Mouse (Mus musculus): ENCODE results near the gene Sgsh. TPM values are rescaled to one million over a fixed set of nuclear protein-coding genes. Genes with fewer than 3 reads are reported as not detected.
"Not testable (repeated sequence)": the region's sequence is repeated elsewhere in the genome, so short reads cannot be mapped to it uniquely, and the experiment has no call there.

The Sgsh gene
- polyA plus RNA-seq, 1 experiment, result 41.9 TPM

DNA sequence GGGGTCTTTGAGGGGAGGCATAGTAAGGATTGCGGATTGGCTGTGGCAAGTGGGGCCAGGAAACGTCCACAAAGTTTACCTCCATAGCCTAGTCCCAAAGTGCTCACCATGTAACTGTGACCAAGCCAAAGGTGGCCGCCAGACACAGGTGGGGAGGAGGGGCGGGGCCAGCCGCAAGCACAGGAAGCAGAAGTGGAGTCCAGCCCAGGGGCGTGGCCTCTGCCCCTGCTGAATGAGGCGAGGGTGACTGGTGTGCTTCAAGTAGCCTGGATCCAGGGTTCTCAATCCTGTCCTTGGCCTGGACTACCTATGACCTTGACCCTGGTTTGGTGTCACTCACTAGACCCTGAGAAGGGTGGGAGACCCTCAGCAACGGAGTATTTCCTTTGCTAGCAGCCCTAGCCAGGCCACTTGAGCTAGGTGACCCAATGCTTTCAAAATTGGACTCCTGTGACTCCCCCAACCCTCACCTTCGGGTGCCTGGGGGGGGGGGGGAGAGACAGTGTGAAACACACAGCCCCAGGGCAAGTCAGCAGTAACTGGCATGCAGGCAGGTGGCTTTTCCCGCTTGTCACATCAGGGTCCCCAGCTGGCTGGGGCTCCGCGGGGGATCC, 36.8 kb upstream of the Sgsh start:
- Histone ChIP-seq H3K4me3 (ENCODE audit: insufficient read depth, low read length) (peak overlapping the region; percentile 16), H3K4me1 (ENCODE audit: control insufficient read depth, insufficient read depth, low read length) (peaks cover 32% of the 10 kb centered on the region), H3K27ac (ENCODE audit: insufficient read depth, low read depth, low read length) (peak overlapping the region; percentile 90)
- TF ChIP-seq POLR2A (IDR thresholded peaks at IDR 0.05; ENCODE audit: borderline replicate concordance, low read depth, low read length) (no peak), CTCF (IDR thresholded peaks at IDR 0.05; ENCODE audit: low read depth, low read length) (no peak)

DNA sequence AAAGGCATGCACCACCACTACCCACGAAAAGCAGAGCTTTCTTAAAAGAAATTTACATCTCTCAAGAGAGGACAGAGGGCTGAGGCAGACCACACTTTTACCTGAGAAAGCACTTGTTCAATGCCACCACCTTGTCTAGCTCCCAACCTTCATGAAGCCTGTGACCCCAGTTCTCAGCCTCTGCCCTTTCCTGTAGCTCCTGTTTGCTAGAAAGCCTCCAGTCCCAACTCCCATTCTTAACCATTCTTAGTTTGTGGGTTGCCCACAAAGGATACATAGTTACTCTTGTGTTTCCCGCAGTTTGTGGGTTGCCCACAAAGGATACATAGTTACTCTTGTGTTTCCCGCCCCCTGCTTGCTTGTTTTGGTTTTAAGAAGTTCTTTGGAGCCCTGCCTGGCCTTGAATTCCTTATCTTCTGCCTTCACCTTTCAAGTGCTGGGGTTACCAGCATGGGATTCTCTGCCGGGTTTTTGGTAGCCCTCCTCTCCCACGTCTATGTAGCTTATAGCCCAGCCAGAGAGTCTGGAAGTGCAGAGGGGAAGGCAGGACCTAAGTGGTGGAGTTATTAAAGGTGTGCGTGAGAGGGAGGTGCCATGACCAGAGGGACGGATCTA, 36.2 kb upstream of the Sgsh start:
- TF ChIP-seq POLR2A (IDR thresholded peaks at IDR 0.05; ENCODE audit: borderline replicate concordance, low read depth, low read length) (no peak), CTCF (IDR thresholded peaks at IDR 0.05; ENCODE audit: low read depth, low read length) (no peak)

DNA sequence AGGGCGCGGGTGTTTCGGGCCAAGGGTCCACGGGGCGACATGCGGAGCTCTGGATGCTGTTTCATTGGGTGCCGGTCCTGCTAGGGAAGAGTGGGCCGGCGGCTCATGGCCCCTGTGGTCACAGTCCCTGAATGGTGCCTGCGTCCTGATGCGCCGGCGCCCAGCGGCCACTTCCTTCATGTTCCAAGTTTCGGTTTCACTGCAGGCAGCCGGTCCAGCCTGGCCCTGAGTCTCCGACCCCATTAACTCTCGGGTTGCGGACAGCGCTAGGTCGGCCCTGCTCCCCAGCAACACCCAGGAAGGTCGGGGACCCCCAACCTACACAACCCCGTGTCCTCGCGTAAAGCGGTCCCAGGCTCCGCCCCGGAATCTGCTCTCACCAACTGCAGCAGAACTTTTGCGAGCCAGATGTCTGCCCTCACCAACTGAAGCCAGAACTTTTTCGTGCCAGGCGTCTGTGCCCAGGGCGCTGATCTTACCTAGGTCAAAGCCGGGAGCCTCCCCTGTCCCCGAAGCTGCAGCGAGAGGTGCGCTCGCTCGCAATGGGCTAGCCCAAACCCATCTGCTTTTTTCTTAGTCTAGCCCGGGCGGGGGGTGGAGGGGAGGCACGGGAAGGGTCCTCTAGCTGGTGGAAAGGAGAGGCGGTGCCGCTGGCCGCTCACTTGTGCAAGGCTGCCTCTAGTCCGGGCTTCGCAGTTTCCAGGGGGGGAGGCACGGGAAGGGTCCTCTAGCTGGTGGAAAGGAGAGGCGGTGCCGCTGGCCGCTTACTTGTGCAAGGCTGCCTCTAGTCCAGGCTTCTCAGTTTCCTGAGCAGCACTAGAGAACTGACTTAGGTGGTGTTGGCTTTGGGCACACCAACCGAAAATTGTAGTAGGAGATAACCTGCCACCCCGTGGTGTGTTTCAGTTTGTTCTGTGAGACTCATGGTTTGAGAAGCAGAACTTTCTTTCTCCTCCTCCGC, 35.2 kb upstream of the Sgsh start:
- Histone ChIP-seq H3K4me1 (ENCODE audit: control insufficient read depth, insufficient read depth, low read length) (peaks cover 32% of the 10 kb centered on the region), H3K27ac (ENCODE audit: insufficient read depth, low read depth, low read length) (peak overlapping the region; percentile 90), H3K4me3 (ENCODE audit: insufficient read depth, low read length) (peak overlapping the region; percentile 85)
- no peak for TF ChIP-seq CTCF (IDR thresholded peaks at IDR 0.05; ENCODE audit: low read depth, low read length)
- no peak for TF ChIP-seq POLR2A (IDR thresholded peaks at IDR 0.05; ENCODE audit: borderline replicate concordance, low read depth, low read length)

More for the DNA sequence above, 36.2 kb upstream of the Sgsh start:
- Histone ChIP-seq H3K27ac (ENCODE audit: insufficient read depth, low read depth, low read length) (peak overlapping the region; percentile 90), H3K4me1 (ENCODE audit: control insufficient read depth, insufficient read depth, low read length) (peaks cover 32% of the 10 kb centered on the region), H3K4me3 (ENCODE audit: insufficient read depth, low read length) (peak overlapping the region; percentile 85)

DNA sequence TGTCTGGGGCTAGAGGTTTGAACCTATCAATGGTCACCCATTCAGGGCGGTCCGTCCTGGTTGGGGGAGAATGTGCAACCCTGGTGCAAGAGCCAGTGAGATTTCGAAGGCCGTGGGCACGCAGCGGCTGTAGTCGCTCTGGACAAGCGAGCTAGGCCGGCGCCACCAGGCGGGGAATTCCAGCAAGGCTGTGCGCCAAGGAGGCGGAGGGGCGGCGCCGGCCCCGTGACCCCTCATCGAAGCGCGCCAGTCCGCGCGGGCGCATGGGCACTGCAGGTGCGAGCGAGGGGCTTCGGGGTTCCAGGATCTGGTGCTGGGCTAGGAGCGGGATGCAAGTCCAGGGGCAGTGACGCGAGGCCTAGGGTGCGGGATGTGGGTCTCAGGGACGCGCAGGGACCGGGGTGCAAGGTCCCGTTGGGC, 34.5 kb upstream of the Sgsh start:
- Histone ChIP-seq H3K4me3 (ENCODE audit: insufficient read depth, low read length) (peak overlapping the region; percentile 85), H3K4me1 (ENCODE audit: control insufficient read depth, insufficient read depth, low read length) (peaks cover 37% of the 10 kb centered on the region), H3K27ac (ENCODE audit: insufficient read depth, low read depth, low read length) (peak overlapping the region; percentile 90)
- TF ChIP-seq CTCF (IDR thresholded peaks at IDR 0.05; ENCODE audit: low read depth, low read length), result no peak
- no peak for TF ChIP-seq POLR2A (IDR thresholded peaks at IDR 0.05; ENCODE audit: borderline replicate concordance, low read depth, low read length)

DNA sequence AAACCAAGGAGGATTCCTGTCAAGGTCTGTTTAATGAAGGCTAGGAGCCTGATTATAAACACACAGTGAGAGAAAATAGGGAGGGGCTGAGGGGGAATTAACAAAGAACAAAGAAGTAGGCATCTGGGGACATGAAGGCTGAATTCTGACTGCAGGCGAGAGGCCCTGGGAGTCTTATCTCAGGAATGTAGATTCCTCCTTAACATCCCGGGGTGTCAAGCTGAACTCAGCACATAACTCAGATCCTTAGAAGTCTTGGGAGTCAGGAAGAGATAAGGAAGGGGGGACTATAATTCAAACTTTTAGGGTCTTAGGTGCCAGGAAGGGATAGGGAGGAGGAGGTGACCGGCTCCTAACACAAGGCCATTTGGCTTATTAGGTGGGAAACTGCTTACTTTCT, 31.9 kb upstream of the Sgsh start:
- H3K27ac ChIP-seq (ENCODE audit: insufficient read depth, low read depth, low read length); H3K4me3 ChIP-seq (ENCODE audit: insufficient read depth, low read length): not testable (repeated sequence)
- H3K4me1 ChIP-seq (ENCODE audit: control insufficient read depth, insufficient read depth, low read length), result peaks cover 45% of the 10 kb centered on the region

DNA sequence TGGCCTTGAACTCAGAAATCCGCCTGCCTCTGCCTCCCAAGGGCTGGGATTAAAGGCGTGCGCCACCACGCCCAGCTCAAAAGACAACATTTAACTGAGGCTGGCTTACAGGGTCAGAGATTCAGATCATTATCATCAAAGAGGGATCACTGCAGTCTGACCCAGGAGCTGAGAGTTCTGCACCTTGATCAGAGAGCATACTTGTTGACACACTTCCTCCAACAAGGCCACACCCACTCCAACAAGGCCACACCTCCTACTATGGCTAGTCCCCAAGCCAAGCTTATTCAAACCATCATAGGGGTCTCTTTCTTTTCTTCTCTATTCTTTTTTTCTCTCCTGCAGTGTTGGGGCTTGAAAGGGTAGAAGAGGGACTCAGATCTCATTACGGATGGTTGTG, 31.0 kb upstream of the Sgsh start:
- no peak overlapping the region for H3K27ac ChIP-seq (ENCODE audit: insufficient read depth, low read depth, low read length)
- H3K4me1 ChIP-seq (ENCODE audit: control insufficient read depth, insufficient read depth, low read length), result peaks cover 39% of the 10 kb centered on the region
- TF ChIP-seq POLR2A (IDR thresholded peaks at IDR 0.05; ENCODE audit: borderline replicate concordance, low read depth, low read length), result no peak
- no peak for TF ChIP-seq CTCF (IDR thresholded peaks at IDR 0.05; ENCODE audit: low read depth, low read length)

DNA sequence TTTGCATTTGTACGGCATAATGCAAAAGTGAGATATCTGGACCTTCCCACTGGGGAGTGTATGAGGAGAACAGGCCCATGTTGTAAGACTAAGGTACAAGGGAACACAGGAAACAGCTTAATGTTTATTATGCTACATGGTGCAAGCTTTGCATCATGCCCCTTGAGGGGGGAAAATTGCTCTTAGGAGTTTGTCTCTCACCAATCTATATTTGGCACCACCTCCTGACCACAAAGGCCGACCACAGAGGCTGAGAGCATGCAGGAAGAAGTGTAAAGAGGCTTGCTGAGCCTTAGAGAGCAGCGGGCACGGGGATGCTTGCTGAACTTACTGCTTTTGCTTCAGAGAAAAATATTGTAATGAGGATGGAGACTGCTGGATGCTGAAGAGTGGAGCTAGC, 29.6 kb upstream of the Sgsh start:
- TF ChIP-seq CTCF (IDR thresholded peaks at IDR 0.05; ENCODE audit: low read depth, low read length), result no peak
- no peak for TF ChIP-seq POLR2A (IDR thresholded peaks at IDR 0.05; ENCODE audit: borderline replicate concordance, low read depth, low read length)
- H3K27ac ChIP-seq (ENCODE audit: insufficient read depth, low read depth, low read length), result peak overlapping the region; percentile 32

More for the DNA sequence above, 31.0 kb upstream of the Sgsh start:
- H3K4me3 ChIP-seq (ENCODE audit: insufficient read depth, low read length), result no peak overlapping the region

DNA sequence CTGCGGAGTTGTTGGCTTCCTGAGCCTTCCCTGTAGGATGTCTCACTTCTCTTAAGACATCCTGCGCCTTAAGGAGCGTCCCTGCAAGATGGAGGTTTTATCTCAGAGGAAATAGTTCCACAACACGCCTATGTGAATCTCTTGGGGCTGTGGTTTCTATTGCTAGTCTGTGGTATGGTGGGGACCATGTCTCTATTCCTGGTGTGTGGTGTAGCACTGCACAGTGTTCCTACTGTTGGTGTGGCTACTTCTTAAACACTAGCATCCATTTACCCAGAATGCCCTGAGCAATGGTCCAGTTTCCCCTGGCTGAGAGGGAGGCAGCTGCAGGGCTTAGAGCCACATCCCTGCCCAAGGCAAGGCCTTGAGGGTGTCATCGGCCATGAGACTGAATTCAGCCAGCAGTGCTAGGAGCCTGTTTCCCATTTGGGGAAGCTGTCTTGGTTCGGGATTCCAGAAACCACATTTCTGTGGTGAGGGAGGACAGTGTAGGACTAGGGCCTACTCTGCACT, 27.1 kb upstream of the Sgsh start:
- TF ChIP-seq CTCF (IDR thresholded peaks at IDR 0.05; ENCODE audit: low read depth, low read length), result no peak
- no peak for TF ChIP-seq POLR2A (IDR thresholded peaks at IDR 0.05; ENCODE audit: borderline replicate concordance, low read depth, low read length)
- Histone ChIP-seq H3K27ac (ENCODE audit: insufficient read depth, low read depth, low read length) (peak overlapping the region; percentile 6; the same call in 1 of the 2 replicates), H3K4me1 (ENCODE audit: control insufficient read depth, insufficient read depth, low read length) (peaks cover 34% of the 10 kb centered on the region), H3K4me3 (ENCODE audit: insufficient read depth, low read length) (no peak overlapping the region)

More for the DNA sequence above, 29.6 kb upstream of the Sgsh start:
- Histone ChIP-seq H3K4me3 (ENCODE audit: insufficient read depth, low read length) (no peak overlapping the region), H3K4me1 (ENCODE audit: control insufficient read depth, insufficient read depth, low read length) (peaks cover 37% of the 10 kb centered on the region)

DNA sequence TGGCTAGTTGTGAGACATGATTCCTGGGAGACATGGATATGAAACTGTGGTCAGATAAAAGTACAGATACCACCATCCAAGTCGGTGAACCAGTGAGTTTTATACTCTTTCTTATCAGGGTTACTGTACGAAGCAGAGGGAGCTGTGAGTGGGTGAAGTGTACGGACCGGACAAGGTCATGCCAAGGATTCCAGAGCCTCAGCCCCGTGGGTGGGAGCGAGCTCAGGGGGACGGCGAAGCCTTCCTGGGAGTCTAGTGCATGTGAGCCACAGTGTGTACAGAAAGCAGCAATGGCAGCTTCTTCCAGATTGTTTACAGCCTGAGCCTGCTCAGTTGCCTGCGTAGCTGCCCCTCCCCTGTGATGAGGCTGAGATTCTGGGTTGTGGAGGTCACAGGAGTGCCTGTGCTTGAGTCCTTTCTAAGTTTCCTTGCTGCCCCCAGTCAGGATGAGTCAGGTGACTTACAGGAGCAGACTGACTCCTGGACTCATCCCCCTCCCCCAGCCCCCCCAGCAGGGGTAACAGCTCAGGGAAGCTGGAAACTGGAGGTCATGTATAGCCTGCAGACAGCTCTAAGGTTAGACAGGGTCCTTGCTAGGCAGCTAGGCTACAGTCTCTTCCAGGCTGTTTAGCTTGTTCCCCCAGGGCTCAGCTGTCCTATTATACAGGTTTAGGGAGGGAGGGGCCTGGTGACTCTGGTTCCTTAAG, 26.4 kb upstream of the Sgsh start:
- Histone ChIP-seq H3K27ac (ENCODE audit: insufficient read depth, low read depth, low read length) (no peak overlapping the region), H3K4me3 (ENCODE audit: insufficient read depth, low read length) (no peak overlapping the region), H3K4me1 (ENCODE audit: control insufficient read depth, insufficient read depth, low read length) (peaks cover 37% of the 10 kb centered on the region)
- TF ChIP-seq POLR2A (IDR thresholded peaks at IDR 0.05; ENCODE audit: borderline replicate concordance, low read depth, low read length) (no peak), CTCF (IDR thresholded peaks at IDR 0.05; ENCODE audit: low read depth, low read length) (no peak)

All from bone marrow macrophage, adult 2 months (primary cell).